Mouse (Mus musculus): ENCODE measurements around the gene Timm50.

GRCm38 (mm10) chr7:28356981-28357380 lies 45.1 kb upstream of the Timm50 start:
- TF ChIP-seq GATA1 (IDR thresholded peaks at IDR 0.05; ENCODE audit: borderline replicate concordance, low read length): no peak
- no peak for TF ChIP-seq FLI1 (IDR thresholded peaks at IDR 0.05; ENCODE audit: low read length)

Data from megakaryocyte, embryonic 14.5 days (primary cell).